15 mouse cellular contexts compared by ENCODE assay signal in genomic region chr11:98059662-98060061, GRCm38 (mm10). TPM values are rescaled to one million over a fixed set of nuclear protein-coding genes. Genes with fewer than 3 reads are reported as not detected.
A peak's percentile ranks its signal among the peaks of the same experiment; 100 is the strongest.
DNase-seq lines count a peak whose midpoint lies in the region; ATAC-seq lines count a peak whose summit lies in the region.
"Had no signal": no experiment of that assay in that cellular context is flagged by ENCODE, and none has a peak within 500 bp of the region (broad histone marks: within the 10 kb centered on the region; RNA-seq: fewer than 3 reads in every experiment).

No protein-coding gene starts in this region.

- DNase-seq in cerebellum, adult 9-10 months: peak; percentile 39
- no peak for DNase-seq in cerebellum, postnatal 4 days (ENCODE audit: low spot score in 2 of 2)
- DNase-seq in retina, postnatal 1 day: peak; percentile 53
- DNase-seq in retina, embryonic 14.5 days (ENCODE audit: low spot score): no peak
- peak; percentile 34 for DNase-seq in gastrocnemius, postnatal 10 days
- no peak for DNase-seq in thymus, postnatal 25 days
- no peak for DNase-seq in spleen, postnatal 10 days (ENCODE audit: low spot score in 2 of 2)
- DNase-seq: cerebellum, postnatal 25 days; kidney, postnatal 25 days; lung, adult 18-20 months; thymus, adult 18-20 months had no signal

- no peak for ATAC-seq in megakaryocyte progenitor cell, adult 5-6 weeks (replicated peaks; ENCODE audit: poor library complexity)
- ATAC-seq: intestine, embryonic 15.5 days had no signal

RNA-seq across cellular contexts. Expression of gene Stac2, which starts 6.4 kb away (rescaled TPM):
- total RNA-seq in gastrocnemius, postnatal 10 days (2021): under 1 TPM; 0.26 to 0.36 TPM
- total RNA-seq in megakaryocyte progenitor cell, adult 5-6 weeks (2015): not detected in 2 replicates
- total RNA-seq in megakaryocyte progenitor cell, adult 5-6 weeks (2017): not detected in 2 replicates
- total RNA-seq: CH12.LX; megakaryocyte-erythroid progenitor cell, adult 5-6 weeks had no signal

RNA-seq across cellular contexts. Expression of gene Rpl19, which starts 33.2 kb away (rescaled TPM):
- 100 to 1,000 TPM; 848 to 925 TPM for total RNA-seq in gastrocnemius, postnatal 10 days (2021)
- total RNA-seq in megakaryocyte progenitor cell, adult 5-6 weeks (2015): 3,659 and 3,794 TPM in 2 replicates
- 1,648 and 1,816 TPM in 2 replicates for total RNA-seq in megakaryocyte progenitor cell, adult 5-6 weeks (2017)

RNA-seq across cellular contexts. Expression of gene Cacnb1, which starts 36.8 kb away (rescaled TPM):
- 100 to 1,000 TPM; 313 to 347 TPM for total RNA-seq in gastrocnemius, postnatal 10 days (2021)
- total RNA-seq in megakaryocyte progenitor cell, adult 5-6 weeks (2015): 0.17 and 1.2 TPM in 2 replicates
- 0.41 and 0.92 TPM in 2 replicates for total RNA-seq in megakaryocyte progenitor cell, adult 5-6 weeks (2017)

Comparison
In these comparisons a context has a peak if more than half of its experiments do, and no peak if none do; other contexts are left out.
1. DNase-seq: peak in cerebellum, adult 9-10 months (single experiment), retina, postnatal 1 day (single experiment) and gastrocnemius, postnatal 10 days (single experiment); none in cerebellum, postnatal 4 days (0 of 2), retina, embryonic 14.5 days (single experiment), thymus, postnatal 25 days (single experiment) and spleen, postnatal 10 days (0 of 2).
2. RNA of gene Cacnb1, which starts 36.8 kb away (total RNA-seq): 313 to 347 TPM in gastrocnemius, postnatal 10 days; 0.17 to 1.2 TPM in megakaryocyte progenitor cell, adult 5-6 weeks; every median in the first group is over 100 times any median in the second.